Mouse (Mus musculus) kidney, embryonic 16.5 days (tissue): ENCODE data around the gene Gm17349. TPM values are rescaled to one million over a fixed set of nuclear protein-coding genes. Genes with fewer than 3 reads are reported as not detected.

Source experiments
- ATAC-seq: fragments of 200-750 bp; cut with Nextera tagmentation; 2 replicates; pipeline ENCODE4 v1.8.0; 2017; ENCODE audit warnings: moderate TSS enrichment; ENCODE audit not compliant: low FRiP score, low TSS enrichment
- H3K27ac ChIP-seq: fragments of 300-500 bp; sonication (generic); 2 replicates; pipeline ENCODE4 v1.5.1; 2014; ENCODE audit warnings: low read length
- H3K27me3 ChIP-seq: fragments of 300-500 bp; sonication (generic); 2 replicates; pipeline ENCODE4 v1.6.1; 2014; ENCODE audit warnings: low read length, control low read depth, mixed read lengths; ENCODE audit not compliant: insufficient read depth
- H3K36me3 ChIP-seq: fragments of 300-500 bp; sonication (generic); 2 replicates; pipeline ENCODE4 v1.6.1; 2014; ENCODE audit warnings: low read length, control low read depth, mixed read lengths; ENCODE audit not compliant: insufficient read depth
- H3K4me1 ChIP-seq: fragments of 300-500 bp; sonication (generic); 2 replicates; pipeline ENCODE4 v1.6.1; 2014; ENCODE audit warnings: low read length, control low read depth, mixed read lengths; ENCODE audit not compliant: insufficient read depth
- H3K4me2 ChIP-seq: fragments of 300-500 bp; sonication (generic); replicated peaks from 2 replicates; pipeline ENCODE4 v1.6.1; 2014; ENCODE audit warnings: low read depth, low read length
- H3K4me3 ChIP-seq: fragments of 300-500 bp; sonication (generic); 2 replicates; pipeline ENCODE4 v1.5.1; 2014; ENCODE audit warnings: mild to moderate bottlenecking, low read length
- H3K9ac ChIP-seq: fragments of 300-500 bp; sonication (generic); replicated peaks from 2 replicates; pipeline ENCODE4 v1.6.1; 2014; ENCODE audit warnings: low read length
- H3K9me3 ChIP-seq: fragments of 300-500 bp; sonication (generic); 2 replicates; pipeline ENCODE4 v1.6.1; 2016; ENCODE audit warnings: low read length, control low read depth
- WGBS: fragments of 180-500 bp; shearing (Covaris S2); extraction: QIAGEN DNeasy Blood & Tissue Kit; methylation state at CpG from one replicate; pipeline ENCODE4 v1.1.7; 2014; 5-methylcytosine and 5-hydroxymethylcytosine counted together
- polyA plus RNA-seq: library from polyadenylated mRNA; unstranded; fragments of >200 nt; fragmentation: Nextera tagmentation; extraction: Ambion mirVana; gene quantifications from 2 replicates; pipeline ENCODE4 v1.2.1, GENCODE M21; 2015

Gene Gm17349
- polyA plus RNA-seq, 1 experiment from 2014 or later = not detected

DNA sequence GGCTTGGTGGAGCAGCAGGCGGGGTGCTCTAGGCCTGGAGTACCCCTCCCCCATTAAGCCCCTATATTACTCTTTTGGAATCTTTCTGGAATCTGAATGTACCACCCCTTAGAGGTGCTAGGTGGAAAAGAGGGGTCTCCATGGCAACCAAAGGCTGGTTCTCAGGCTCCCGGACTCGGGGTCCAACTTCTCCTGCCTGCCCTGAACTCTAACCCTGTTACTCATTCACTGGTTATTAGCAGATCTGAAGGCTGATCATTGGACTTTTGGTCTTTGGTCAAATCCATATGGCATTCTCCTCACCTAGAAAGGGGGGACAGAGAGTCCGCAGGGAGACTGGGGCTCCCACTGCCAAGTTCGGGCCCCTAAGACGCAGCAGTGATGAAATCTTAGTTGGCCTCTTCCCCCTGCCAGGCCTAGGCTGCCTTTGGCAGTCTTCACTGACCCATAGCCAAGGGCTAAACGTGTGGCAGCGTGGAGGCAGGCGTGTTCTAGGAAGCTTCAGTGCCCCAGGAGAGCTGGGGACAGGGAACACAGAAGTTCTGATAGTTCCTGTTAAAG lies 13.3 kb upstream of the Gm17349 start:
- H3K36me3 ChIP-seq = peaks cover 12% of the 10 kb centered on the region
- H3K4me3 ChIP-seq = peak overlapping the region; percentile 33; the same call in 1 of the 2 replicates
- WGBS = 63% methylated on average over 9 of the region's 9 CpGs
- H3K27ac ChIP-seq = peak overlapping the region; percentile 75
- H3K27me3 ChIP-seq = no peaks in the 10 kb centered on the region
- H3K4me1 ChIP-seq = peaks cover 50% of the 10 kb centered on the region
- peak overlapping the region; percentile 40; the same call in 1 of the 2 replicates for H3K4me2 ChIP-seq
- no peaks in the 10 kb centered on the region for H3K9me3 ChIP-seq
- H3K9ac ChIP-seq = 0 out of 2 replicates have a peak overlapping the region, but pooled peaks have one; percentile 24
- ATAC-seq = no peak

- 43% methylated on average over 23 of the region's 26 CpGs for WGBS
- Histone ChIP-seq H3K36me3 (peaks cover 21% of the 10 kb centered on the region), H3K4me1 (peaks cover 41% of the 10 kb centered on the region), H3K4me2 (peak within 1 kb of the TSS; percentile 40), H3K27me3 (no peaks in the 10 kb centered on the region), H3K27ac (peak within 1 kb of the TSS; percentile 75), H3K9ac (peak within 1 kb of the TSS; percentile 57), H3K9me3 (no peaks in the 10 kb centered on the region), H3K4me3 (peak within 1 kb of the TSS; percentile 33)
- ATAC-seq = peak; percentile 65
These were observed 12.4 kb upstream of the Gm17349 start, which contains the start of gene Gpd1 for GRCm38 (mm10) chr15:99717386-99718334. Gpd1 (plus strand) TSS chr15:99717515.

- no peak for ATAC-seq
- Histone ChIP-seq H3K9me3 (no peaks in the 10 kb centered on the region), H3K4me1 (peaks cover 41% of the 10 kb centered on the region)
These were observed 11.5 kb upstream of the Gm17349 start for GRCm38 (mm10) chr15:99716814-99717213.

GRCm38 (mm10) chr15:99715982-99716746 lies 10.9 kb upstream of the Gm17349 start:
- H3K4me2 ChIP-seq = no peak overlapping the region
- H3K27me3 ChIP-seq = no peaks in the 10 kb centered on the region
- no peak overlapping the region for H3K4me3 ChIP-seq
- WGBS = 55% methylated on average over 11 of the region's 11 CpGs
- peak overlapping the region; percentile 15; the same call in 1 of the 2 replicates for H3K27ac ChIP-seq
- peaks cover 41% of the 10 kb centered on the region for H3K4me1 ChIP-seq
- H3K9me3 ChIP-seq = no peaks in the 10 kb centered on the region
- no peak overlapping the region; the same call in 1 of the 2 replicates for H3K9ac ChIP-seq
- H3K36me3 ChIP-seq = peaks cover 35% of the 10 kb centered on the region
- peak; percentile 15; the same call in 1 of the 2 replicates for ATAC-seq

More at GRCm38 (mm10) chr15:99716814-99717213, 11.5 kb upstream of the Gm17349 start:
- no peaks in the 10 kb centered on the region for H3K27me3 ChIP-seq
- H3K4me3 ChIP-seq = no peak overlapping the region
- H3K27ac ChIP-seq = no peak overlapping the region
- H3K36me3 ChIP-seq = peaks cover 30% of the 10 kb centered on the region
- WGBS = 68% methylated on average over 11 of the region's 12 CpGs
- H3K9ac ChIP-seq = no peak overlapping the region
- no peak overlapping the region for H3K4me2 ChIP-seq

DNA sequence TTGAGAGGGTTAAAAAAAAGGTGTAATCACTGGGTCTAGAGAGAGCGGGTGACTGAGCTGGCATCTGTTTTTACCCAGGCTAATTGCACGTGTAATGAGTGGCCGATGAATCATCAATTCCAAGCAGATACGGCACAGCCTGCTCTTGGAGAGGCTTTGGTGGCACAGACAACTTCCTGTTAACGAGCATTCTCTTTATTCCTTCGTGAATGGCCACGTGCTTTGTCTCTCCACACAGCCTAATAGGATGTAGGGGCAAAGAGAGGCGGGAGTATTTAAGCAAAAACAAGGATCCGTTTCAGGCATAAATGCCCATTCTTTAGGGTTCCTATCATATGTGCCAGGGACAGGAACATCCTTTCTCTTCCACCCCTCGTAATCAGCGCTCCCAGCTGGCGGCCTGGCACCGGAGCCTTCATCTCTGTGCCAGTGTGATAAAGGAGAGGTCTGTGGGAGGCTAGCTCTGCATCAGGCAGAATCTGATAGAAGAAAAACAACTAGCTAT lies 10.1 kb upstream of the Gm17349 start:
- Histone ChIP-seq H3K27me3 (no peaks in the 10 kb centered on the region), H3K4me1 (peaks cover 41% of the 10 kb centered on the region), H3K27ac (peak overlapping the region; percentile 15; the same call in 1 of the 2 replicates), H3K4me3 (no peak overlapping the region), H3K9me3 (no peaks in the 10 kb centered on the region), H3K36me3 (peaks cover 39% of the 10 kb centered on the region), H3K9ac (no peak overlapping the region; the same call in 1 of the 2 replicates), H3K4me2 (no peak overlapping the region)
- 67% methylated on average over 13 of the region's 13 CpGs for WGBS
- ATAC-seq = no peak

GRCm38 (mm10) chr15:99714858-99715257 lies 9.6 kb upstream of the Gm17349 start:
- Histone ChIP-seq H3K4me2 (no peak overlapping the region), H3K27me3 (no peaks in the 10 kb centered on the region), H3K4me1 (peaks cover 41% of the 10 kb centered on the region), H3K9ac (no peak overlapping the region), H3K36me3 (peaks cover 44% of the 10 kb centered on the region), H3K27ac (no peak overlapping the region), H3K9me3 (no peaks in the 10 kb centered on the region), H3K4me3 (no peak overlapping the region)
- 0 out of 2 replicates have a peak, but pooled peaks have one; percentile 28 for ATAC-seq
- 61% methylated on average over 7 of the region's 7 CpGs for WGBS

- H3K27me3 ChIP-seq = no peaks in the 10 kb centered on the region
- H3K4me1 ChIP-seq = peaks cover 41% of the 10 kb centered on the region
- ATAC-seq = no peak
- no peaks in the 10 kb centered on the region for H3K9me3 ChIP-seq
- no peak overlapping the region for H3K9ac ChIP-seq
- H3K4me3 ChIP-seq = no peak overlapping the region
- H3K36me3 ChIP-seq = peaks cover 50% of the 10 kb centered on the region
- no peak overlapping the region for H3K27ac ChIP-seq
- H3K4me2 ChIP-seq = no peak overlapping the region
- WGBS = 74% methylated on average over 4 of the region's 4 CpGs
These were observed 8.9 kb upstream of the Gm17349 start for GRCm38 (mm10) chr15:99714206-99714605.

- WGBS = 87% methylated on average over 3 of the region's 3 CpGs
- H3K36me3 ChIP-seq = peaks cover 56% of the 10 kb centered on the region
- H3K4me2 ChIP-seq = no peak overlapping the region
- H3K4me1 ChIP-seq = peaks cover 36% of the 10 kb centered on the region
- H3K9me3 ChIP-seq = no peaks in the 10 kb centered on the region
- H3K9ac ChIP-seq = no peak overlapping the region
- H3K27ac ChIP-seq = no peak overlapping the region
- ATAC-seq = no peak
- H3K4me3 ChIP-seq = no peak overlapping the region
- H3K27me3 ChIP-seq = no peaks in the 10 kb centered on the region
These were observed 8.3 kb upstream of the Gm17349 start for GRCm38 (mm10) chr15:99713569-99713968.
